In the genomic region with DNA sequence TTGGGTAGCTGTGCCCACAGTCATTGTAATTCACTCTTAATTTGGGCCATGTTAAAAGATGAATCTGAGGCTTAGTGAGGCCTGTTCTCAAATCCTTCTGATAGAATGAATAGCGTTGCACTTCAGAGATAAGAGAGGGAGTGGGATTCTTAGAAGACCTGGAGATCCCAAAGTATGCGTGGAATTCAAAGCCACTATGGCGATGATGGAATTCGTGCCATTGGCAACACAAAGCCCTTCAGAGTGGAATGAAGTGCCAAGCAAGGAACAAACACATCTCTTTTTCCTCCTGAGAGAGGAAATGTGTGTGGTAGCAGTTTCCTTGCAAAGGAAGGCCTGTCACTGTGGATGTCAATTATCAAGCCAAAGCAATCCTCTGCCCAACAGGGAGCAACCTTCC, we compare ENCODE assay signal across 19 mouse cellular contexts.
DNase-seq lines count a peak whose midpoint lies in the region; ATAC-seq and TF ChIP-seq lines count a peak whose summit lies in the region.
"Had no signal": no experiment of that assay in that cellular context is flagged by ENCODE, and none has a peak within 500 bp of the region (broad histone marks: within the 10 kb centered on the region; RNA-seq: fewer than 3 reads in every experiment).

No protein-coding gene starts in this region.

- DNase-seq in lung, postnatal 0 days (ENCODE audit: low spot score) = peak; percentile 9
- DNase-seq in lung, postnatal 14 days = no peak
- peak; percentile 17 for DNase-seq in lung, postnatal 36 days
- DNase-seq in lung, postnatal 10 days = no peak
- DNase-seq in kidney, adult 9 months = no peak
- DNase-seq: adrenal gland, adult 8-10 months; adrenal gland, postnatal 14 days; adrenal gland, postnatal 36 days; cerebellum, adult 11-12 months; cerebellum, adult 2 months; cerebellum, adult 9-10 months; cerebellum, postnatal 10 days; cerebellum, postnatal 25 days; forebrain, postnatal 0 days had no signal

- no peaks in the 10 kb centered on the region for H3K9me3 ChIP-seq in lung, postnatal 0 days (ENCODE audit: low read length)
- H3K9me3 ChIP-seq: embryonic facial prominence, embryonic 10.5 days; embryonic facial prominence, embryonic 12.5 days; forebrain, embryonic 13.5 days; forebrain, embryonic 15.5 days had no signal

- no peak for TF ChIP-seq CTCF in lung, postnatal 0 days (IDR thresholded peaks at IDR 0.05)

- H3K27me3 ChIP-seq in lung, postnatal 0 days (replicated peaks; ENCODE audit: insufficient read depth, low read length) = no peaks in the 10 kb centered on the region
- H3K27me3 ChIP-seq: embryonic facial prominence, embryonic 12.5 days; forebrain, embryonic 13.5 days; forebrain, embryonic 15.5 days had no signal

- peak; percentile 94 for TF ChIP-seq EP300 in lung, postnatal 0 days (IDR thresholded peaks at IDR 0.05)

- H3K4me3 ChIP-seq in lung, postnatal 0 days (ENCODE audit: low read depth, low read length) = no peak overlapping the region
- H3K4me3 ChIP-seq: embryonic facial prominence, embryonic 10.5 days; embryonic facial prominence, embryonic 12.5 days; forebrain, embryonic 13.5 days; forebrain, embryonic 15.5 days had no signal

- H3K36me3 ChIP-seq in lung, postnatal 0 days (ENCODE audit: insufficient read depth, low read length) = no peaks in the 10 kb centered on the region
- H3K36me3 ChIP-seq: embryonic facial prominence, embryonic 10.5 days; embryonic facial prominence, embryonic 12.5 days; forebrain, embryonic 15.5 days had no signal

- no peak overlapping the region for H3K27ac ChIP-seq in lung, postnatal 0 days (ENCODE audit: low read length)
- H3K27ac ChIP-seq: embryonic facial prominence, embryonic 10.5 days; embryonic facial prominence, embryonic 12.5 days; forebrain, embryonic 13.5 days; forebrain, embryonic 15.5 days had no signal

- 43% methylated on average over 4 of the region's 4 CpGs for WGBS in lung, postnatal 0 days

- H3K4me2 ChIP-seq in lung, postnatal 0 days (replicated peaks; ENCODE audit: low read depth, low read length) = no peak overlapping the region
- H3K4me2 ChIP-seq: embryonic facial prominence, embryonic 12.5 days; forebrain, embryonic 13.5 days; forebrain, embryonic 15.5 days had no signal

- H3K9ac ChIP-seq in lung, postnatal 0 days (replicated peaks; ENCODE audit: low read depth) = no peak overlapping the region
- H3K9ac ChIP-seq: embryonic facial prominence, embryonic 12.5 days; forebrain, embryonic 13.5 days; forebrain, embryonic 15.5 days; forebrain, postnatal 0 days had no signal

- peak; percentile 35; the same call in 1 of the 2 replicates for ATAC-seq in lung, postnatal 0 days
- ATAC-seq: activated CD4-positive, CD25-positive, alpha-beta regulatory T cell, adult 4 months; forebrain, embryonic 13.5 days; forebrain, embryonic 15.5 days; forebrain, postnatal 0 days had no signal

- peaks cover 3% of the 10 kb centered on the region; the same call in 1 of the 2 replicates for H3K4me1 ChIP-seq in lung, postnatal 0 days (ENCODE audit: insufficient read depth, low read depth, low read length)
- H3K4me1 ChIP-seq: embryonic facial prominence, embryonic 10.5 days; embryonic facial prominence, embryonic 12.5 days; forebrain, embryonic 13.5 days; forebrain, embryonic 15.5 days had no signal

Comparison
In these comparisons a context has a peak if more than half of its experiments do, and no peak if none do; other contexts are left out.
1. DNase-seq: peak in lung, postnatal 0 days (single experiment) and lung, postnatal 36 days (single experiment); none in lung, postnatal 14 days (single experiment), lung, postnatal 10 days (single experiment) and kidney, adult 9 months (single experiment).